Mouse (Mus musculus): ENCODE measurements around the gene Gm20479. TPM values are rescaled to one million over a fixed set of nuclear protein-coding genes. Genes with fewer than 3 reads are reported as not detected.

Gene Gm20479
- not detected for polyA plus RNA-seq (2014; fragmentation: Illumina TruSeq; extraction: RNeasy Lipid Tissue Mini Kit (QIAGEN cat#74804); ENCODE audit: low replicate concordance)

DNA sequence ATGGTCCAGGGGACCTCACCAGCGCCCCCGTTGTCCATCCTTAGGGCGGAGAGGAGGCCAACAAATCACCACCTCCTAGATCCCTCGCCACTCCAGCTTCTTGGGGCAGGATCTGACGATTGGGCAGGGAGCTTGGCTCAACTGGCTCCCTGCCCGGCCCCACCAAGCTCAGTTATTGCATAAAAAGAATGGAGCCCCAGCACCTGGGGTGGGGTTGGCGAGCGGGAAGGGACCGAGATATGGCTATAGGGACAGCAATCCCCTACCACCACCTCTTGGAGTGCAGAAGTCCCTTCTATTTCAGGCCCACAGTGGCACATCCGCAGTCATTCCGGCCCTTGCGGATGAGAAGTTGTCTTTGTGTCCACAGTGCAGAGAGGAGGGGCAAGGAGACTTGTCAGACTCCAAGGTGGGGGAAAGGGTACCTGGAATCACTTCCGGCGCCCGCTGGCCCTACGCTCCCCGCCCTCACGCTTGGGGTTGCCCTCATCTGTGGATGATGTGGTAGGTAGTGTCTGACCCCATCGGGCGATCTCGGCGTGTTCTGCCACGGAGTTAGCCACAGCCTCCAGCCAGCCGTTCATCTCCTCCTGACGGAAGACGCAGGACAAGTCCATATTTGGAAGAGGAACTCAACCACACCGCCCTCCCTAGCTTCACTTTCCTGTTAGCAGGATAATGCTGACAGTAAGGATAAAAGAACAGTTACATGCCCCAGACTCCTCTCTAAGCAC lies at the start of gene Gm20479:
Gene Gm20479, minus strand, starts transcription at position 559 of the 734 bp plus-strand sequence.

DNA sequence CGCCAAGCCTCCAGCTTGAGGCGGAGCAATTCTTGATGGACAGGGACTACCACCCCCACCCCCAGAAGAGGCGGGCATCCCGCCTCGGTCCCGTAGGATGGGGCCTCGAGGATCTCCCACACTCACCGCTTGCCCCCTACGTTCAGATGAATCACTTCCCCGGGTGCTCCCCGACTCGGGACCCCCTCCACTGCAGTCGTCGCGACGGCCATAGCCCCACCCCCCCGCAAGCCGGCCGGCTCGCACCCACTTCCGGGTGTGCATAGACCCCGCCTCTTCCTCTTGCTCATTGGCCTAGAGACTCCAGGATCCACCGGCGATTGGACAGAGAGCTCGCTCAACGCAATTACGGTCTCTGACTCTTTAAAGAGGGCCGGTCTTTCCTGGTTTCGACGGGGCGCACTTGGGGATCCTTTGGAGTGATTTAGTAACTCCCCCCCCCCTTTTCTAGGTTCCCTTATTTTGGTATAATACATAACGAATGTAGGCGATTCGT lies 1.4 kb downstream of the Gm20479 start, which contains the start of gene Shkbp1:
Gene Shkbp1, minus strand, starts transcription at position 275 of the 496 bp plus-strand sequence.

DNA sequence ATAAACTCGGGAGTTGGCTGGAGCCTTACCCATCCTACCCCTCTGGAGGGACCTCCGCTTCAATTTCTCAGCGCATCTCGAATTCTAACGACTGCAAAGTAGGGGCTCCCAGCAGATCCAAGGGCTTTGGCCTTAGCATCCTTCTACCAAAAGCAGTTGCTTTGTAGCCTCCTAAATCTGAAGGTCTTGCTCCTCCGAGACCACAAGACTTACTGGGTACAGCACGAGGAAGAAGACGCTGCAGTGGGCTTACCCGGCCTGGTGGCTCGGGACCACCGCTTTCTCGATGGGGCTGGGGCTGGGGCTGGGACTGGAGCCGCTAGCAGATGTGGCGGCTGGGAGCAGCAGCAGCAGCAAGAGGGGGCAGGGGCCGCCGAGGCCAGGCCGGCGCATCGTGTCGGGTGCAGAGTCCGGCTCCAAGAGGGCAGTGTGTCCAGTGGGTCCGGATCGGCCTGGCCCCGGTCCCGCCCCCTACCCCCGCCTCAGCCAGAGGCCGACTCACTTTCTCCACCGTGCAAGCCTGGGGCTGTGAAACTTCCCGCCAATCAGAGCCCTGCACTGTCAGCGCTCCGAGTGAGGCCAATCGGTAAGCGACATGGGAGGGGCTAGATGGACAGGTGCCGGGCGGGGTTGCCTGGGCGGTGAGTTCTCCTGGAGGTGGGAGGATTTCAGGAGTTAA lies 19.9 kb downstream of the Gm20479 start, which contains the start of gene Ltbp4:
Gene Ltbp4, minus strand, starts transcription at position 518 of the 679 bp plus-strand sequence.

Other genes with a start within 250 kb of the Gm20479 start
- not detected for gene Cyp2f2, start 237.5 kb downstream of the Gm20479 start, polyA plus RNA-seq (2014; fragmentation: Illumina TruSeq; extraction: RNeasy Lipid Tissue Mini Kit (QIAGEN cat#74804); ENCODE audit: low replicate concordance)
- not detected for gene Cyp2t4, start 203.7 kb downstream of the Gm20479 start, polyA plus RNA-seq (2014; fragmentation: Illumina TruSeq; extraction: RNeasy Lipid Tissue Mini Kit (QIAGEN cat#74804); ENCODE audit: low replicate concordance)
- 4.3 TPM for gene Egln2, start 190.6 kb downstream of the Gm20479 start, polyA plus RNA-seq (2014; fragmentation: Illumina TruSeq; extraction: RNeasy Lipid Tissue Mini Kit (QIAGEN cat#74804); ENCODE audit: low replicate concordance)
- gene Rab4b, start 178.5 kb downstream of the Gm20479 start, polyA plus RNA-seq (2014; fragmentation: Illumina TruSeq; extraction: RNeasy Lipid Tissue Mini Kit (QIAGEN cat#74804); ENCODE audit: low replicate concordance), result 2.8 TPM
- not detected for gene Gm21983, start 176.3 kb downstream of the Gm20479 start, polyA plus RNA-seq (2014; fragmentation: Illumina TruSeq; extraction: RNeasy Lipid Tissue Mini Kit (QIAGEN cat#74804); ENCODE audit: low replicate concordance)
- not detected for gene Mia, start 176.3 kb downstream of the Gm20479 start, polyA plus RNA-seq (2014; fragmentation: Illumina TruSeq; extraction: RNeasy Lipid Tissue Mini Kit (QIAGEN cat#74804); ENCODE audit: low replicate concordance)
- 4.9 TPM for gene BC024978, start 161.6 kb downstream of the Gm20479 start, polyA plus RNA-seq (2014; fragmentation: Illumina TruSeq; extraction: RNeasy Lipid Tissue Mini Kit (QIAGEN cat#74804); ENCODE audit: low replicate concordance)
- gene Snrpa, start 161.1 kb downstream of the Gm20479 start, polyA plus RNA-seq (2014; fragmentation: Illumina TruSeq; extraction: RNeasy Lipid Tissue Mini Kit (QIAGEN cat#74804); ENCODE audit: low replicate concordance), result 2.3 TPM
- 0.45 TPM for gene Itpkc, start 128.8 kb downstream of the Gm20479 start, polyA plus RNA-seq (2014; fragmentation: Illumina TruSeq; extraction: RNeasy Lipid Tissue Mini Kit (QIAGEN cat#74804); ENCODE audit: low replicate concordance)
- not detected for gene Coq8b, start 124.4 kb downstream of the Gm20479 start, polyA plus RNA-seq (2014; fragmentation: Illumina TruSeq; extraction: RNeasy Lipid Tissue Mini Kit (QIAGEN cat#74804); ENCODE audit: low replicate concordance)
- gene Numbl, start 99.0 kb downstream of the Gm20479 start, polyA plus RNA-seq (2014; fragmentation: Illumina TruSeq; extraction: RNeasy Lipid Tissue Mini Kit (QIAGEN cat#74804); ENCODE audit: low replicate concordance), result 0.07 TPM
- not detected for gene Ltbp4, start 19.7 kb downstream of the Gm20479 start, polyA plus RNA-seq (2014; fragmentation: Illumina TruSeq; extraction: RNeasy Lipid Tissue Mini Kit (QIAGEN cat#74804); ENCODE audit: low replicate concordance)
- not detected for gene Shkbp1, start 1.4 kb downstream of the Gm20479 start, polyA plus RNA-seq (2014; fragmentation: Illumina TruSeq; extraction: RNeasy Lipid Tissue Mini Kit (QIAGEN cat#74804); ENCODE audit: low replicate concordance)
- gene Sptbn4, start 90.3 kb upstream of the Gm20479 start, polyA plus RNA-seq (2014; fragmentation: Illumina TruSeq; extraction: RNeasy Lipid Tissue Mini Kit (QIAGEN cat#74804); ENCODE audit: low replicate concordance), result not detected
- gene Blvrb, start 90.6 kb upstream of the Gm20479 start, polyA plus RNA-seq (2014; fragmentation: Illumina TruSeq; extraction: RNeasy Lipid Tissue Mini Kit (QIAGEN cat#74804); ENCODE audit: low replicate concordance), result not detected
- gene Sertad3, start 116.3 kb upstream of the Gm20479 start, polyA plus RNA-seq (2014; fragmentation: Illumina TruSeq; extraction: RNeasy Lipid Tissue Mini Kit (QIAGEN cat#74804); ENCODE audit: low replicate concordance), result 1.2 TPM
- 0.71 TPM for gene Sertad1, start 129.5 kb upstream of the Gm20479 start, polyA plus RNA-seq (2014; fragmentation: Illumina TruSeq; extraction: RNeasy Lipid Tissue Mini Kit (QIAGEN cat#74804); ENCODE audit: low replicate concordance)
- not detected for gene Prx, start 141.9 kb upstream of the Gm20479 start, polyA plus RNA-seq (2014; fragmentation: Illumina TruSeq; extraction: RNeasy Lipid Tissue Mini Kit (QIAGEN cat#74804); ENCODE audit: low replicate concordance)
- gene Hipk4, start 165.8 kb upstream of the Gm20479 start, polyA plus RNA-seq (2014; fragmentation: Illumina TruSeq; extraction: RNeasy Lipid Tissue Mini Kit (QIAGEN cat#74804); ENCODE audit: low replicate concordance), result 0.15 TPM
- gene Pld3, start 195.8 kb upstream of the Gm20479 start, polyA plus RNA-seq (2014; fragmentation: Illumina TruSeq; extraction: RNeasy Lipid Tissue Mini Kit (QIAGEN cat#74804); ENCODE audit: low replicate concordance), result not detected
- 2.2 TPM for gene 2310022A10Rik, start 195.8 kb upstream of the Gm20479 start, polyA plus RNA-seq (2014; fragmentation: Illumina TruSeq; extraction: RNeasy Lipid Tissue Mini Kit (QIAGEN cat#74804); ENCODE audit: low replicate concordance)
- gene Akt2, start 234.1 kb upstream of the Gm20479 start, polyA plus RNA-seq (2014; fragmentation: Illumina TruSeq; extraction: RNeasy Lipid Tissue Mini Kit (QIAGEN cat#74804); ENCODE audit: low replicate concordance), result 2.2 TPM

Data from small intestine, adult 10 weeks (tissue).